Mouse (Mus musculus): ENCODE data around the gene Ankrd54. TPM values are rescaled to one million over a fixed set of nuclear protein-coding genes. Genes with fewer than 3 reads are reported as not detected.

The Ankrd54 gene
- 41.6 and 44.2 TPM in 2 replicates for polyA plus RNA-seq (2015; fragmentation: Nextera tagmentation; extraction: Ambion mirVana)

DNA sequence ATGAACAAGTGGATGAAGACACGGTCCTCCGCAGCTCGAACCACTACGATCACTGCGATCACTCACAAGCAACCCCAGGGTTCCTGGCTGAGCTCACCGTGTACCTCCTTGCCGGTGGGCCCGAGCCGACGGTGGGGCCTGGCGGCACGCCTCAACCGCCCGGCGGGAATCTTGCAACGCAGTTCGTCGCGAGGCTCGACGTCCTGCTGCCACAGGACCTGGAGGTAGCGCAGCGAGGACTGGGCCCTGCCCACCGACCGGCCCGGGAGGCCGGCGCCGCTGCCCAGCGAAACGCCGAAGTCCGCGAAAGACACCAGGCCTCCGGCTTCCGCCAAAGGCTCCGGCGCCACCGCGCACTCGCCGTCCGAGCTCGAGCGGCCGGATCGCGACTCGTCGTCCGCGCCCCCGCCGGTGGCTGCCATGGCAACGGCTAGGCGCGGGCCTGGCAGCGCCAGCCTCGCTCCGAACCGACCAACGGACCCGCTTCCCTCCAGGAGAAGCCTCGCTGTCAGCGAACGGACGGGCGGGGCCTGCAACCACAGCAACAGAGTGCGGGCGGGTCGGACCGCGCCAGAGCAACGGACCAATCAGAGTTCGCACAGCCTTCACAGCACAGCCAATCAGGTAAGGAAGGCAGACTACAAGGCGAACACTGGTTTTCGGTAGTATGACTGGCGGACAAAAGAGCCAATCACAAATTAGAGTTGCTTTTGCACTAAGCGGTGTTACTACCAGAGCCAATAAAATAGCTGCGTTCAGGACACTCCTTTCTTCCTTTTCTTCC lies at the start of gene Ankrd54:
Gene Ankrd54, minus strand, starts transcription at position 518 of the 784 bp plus-strand sequence.

GRCm38 (mm10) chr15:79108421-79109320 lies 46.0 kb upstream of the Ankrd54 start, which contains the start of gene Micall1:
Gene Micall1, plus strand, starts transcription at chr15:79108898.

DNA sequence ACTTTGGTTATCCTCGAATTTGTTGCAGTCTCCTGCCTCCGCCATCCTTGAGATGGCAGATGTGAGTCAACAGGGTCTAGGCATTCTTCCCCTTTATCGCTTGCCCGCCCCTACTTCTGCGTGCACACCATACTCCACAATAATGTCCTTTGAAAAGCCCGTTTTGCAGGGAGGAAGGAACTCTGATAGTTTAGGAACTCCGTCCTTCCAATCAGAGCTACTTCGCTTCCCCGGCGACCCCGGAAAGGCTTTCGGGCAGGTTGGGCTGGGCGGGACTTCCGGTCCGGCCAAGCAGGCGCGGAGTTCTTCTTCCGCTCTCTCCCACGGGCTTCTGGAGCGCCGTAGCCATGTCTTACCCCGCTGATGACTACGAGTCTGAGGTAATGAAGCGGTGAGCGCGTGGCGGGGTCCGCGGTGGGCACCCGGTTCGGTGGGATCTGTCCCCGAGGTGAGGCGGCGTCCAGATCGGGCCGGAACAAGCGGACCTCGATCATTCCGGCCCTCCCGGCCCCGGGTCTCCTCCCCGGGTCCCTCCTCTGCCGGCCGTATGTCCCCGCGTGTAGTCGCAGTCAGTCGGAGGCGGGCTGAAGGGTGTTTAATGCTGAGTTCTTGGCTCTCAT lies 12.3 kb upstream of the Ankrd54 start, which contains the start of gene Eif3l:
Gene Eif3l, plus strand, starts transcription at position 267 of the 620 bp plus-strand sequence.

GRCm38 (mm10) chr15:79041585-79041984 lies 21.1 kb downstream of the Ankrd54 start, which contains the start of gene Galr3:
Gene Galr3, plus strand, starts transcription at chr15:79041885.

DNA sequence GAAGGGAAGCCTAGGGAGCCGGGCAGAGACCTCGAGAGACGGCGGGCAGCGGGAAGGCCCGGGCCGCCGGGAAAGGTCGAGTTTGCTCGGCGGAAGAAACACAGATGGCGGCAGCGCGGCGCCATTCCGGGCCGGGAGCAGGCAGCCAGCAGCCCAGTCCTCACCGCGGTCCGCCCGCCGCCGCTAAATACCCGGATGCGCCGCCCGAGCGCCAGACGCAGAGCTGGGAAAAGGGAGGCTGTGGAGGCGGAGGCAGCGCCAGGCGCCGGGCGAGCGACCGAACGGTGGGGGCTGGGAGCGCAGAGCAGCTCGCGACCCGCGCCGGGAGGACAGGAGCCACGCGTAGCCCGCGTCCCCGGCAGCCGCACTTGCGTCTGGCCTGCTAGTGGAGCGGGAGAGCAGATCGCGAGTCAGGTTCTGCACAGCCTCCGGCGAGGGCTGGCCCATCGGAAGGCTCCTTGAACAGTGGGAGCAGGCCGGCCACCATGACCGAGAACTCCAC lies 34.4 kb downstream of the Ankrd54 start, which contains the start of gene H1f0:
Gene H1f0, plus strand, starts transcription at position 214 of the 502 bp plus-strand sequence.

Other genes starting within 250 kb of the Ankrd54 start
- 16.6 and 17.0 TPM in 2 replicates for gene Cdc42ep1, start 220.3 kb downstream of the Ankrd54 start, polyA plus RNA-seq (2015; fragmentation: Nextera tagmentation; extraction: Ambion mirVana)
- gene Lgals2, start 207.4 kb downstream of the Ankrd54 start, polyA plus RNA-seq (2015; fragmentation: Nextera tagmentation; extraction: Ambion mirVana), result 0.28 TPM in 1 of 2 replicates, not detected in the other
- 36.0 and 39.3 TPM in 2 replicates for gene Gga1, start 185.7 kb downstream of the Ankrd54 start, polyA plus RNA-seq (2015; fragmentation: Nextera tagmentation; extraction: Ambion mirVana)
- gene Gm49510, start 163.2 kb downstream of the Ankrd54 start, polyA plus RNA-seq (2015; fragmentation: Nextera tagmentation; extraction: Ambion mirVana), result not detected in 2 replicates
- 3.8 and 4.8 TPM in 2 replicates for gene Sh3bp1, start 163.1 kb downstream of the Ankrd54 start, polyA plus RNA-seq (2015; fragmentation: Nextera tagmentation; extraction: Ambion mirVana)
- gene Pdxp, start 149.0 kb downstream of the Ankrd54 start, polyA plus RNA-seq (2015; fragmentation: Nextera tagmentation; extraction: Ambion mirVana), result 117 and 118 TPM in 2 replicates
- 224 and 275 TPM in 2 replicates for gene Lgals1, start 136.2 kb downstream of the Ankrd54 start, polyA plus RNA-seq (2015; fragmentation: Nextera tagmentation; extraction: Ambion mirVana)
- 55.4 and 55.8 TPM in 2 replicates for gene Nol12, start 128.0 kb downstream of the Ankrd54 start, polyA plus RNA-seq (2015; fragmentation: Nextera tagmentation; extraction: Ambion mirVana)
- gene Triobp, start 115.2 kb downstream of the Ankrd54 start, polyA plus RNA-seq (2015; fragmentation: Nextera tagmentation; extraction: Ambion mirVana), result 21.8 and 27.3 TPM in 2 replicates
- gene H1f0, start 34.4 kb downstream of the Ankrd54 start, polyA plus RNA-seq (2015; fragmentation: Nextera tagmentation; extraction: Ambion mirVana), result 148 and 161 TPM in 2 replicates
- 0.26 TPM in 1 of 2 replicates, not detected in the other for gene Galr3, start 21.0 kb downstream of the Ankrd54 start, polyA plus RNA-seq (2015; fragmentation: Nextera tagmentation; extraction: Ambion mirVana)
- 151 and 153 TPM in 2 replicates for gene Eif3l, start 12.3 kb upstream of the Ankrd54 start, polyA plus RNA-seq (2015; fragmentation: Nextera tagmentation; extraction: Ambion mirVana)
- 10.2 and 12.5 TPM in 2 replicates for gene Micall1, start 46.0 kb upstream of the Ankrd54 start, polyA plus RNA-seq (2015; fragmentation: Nextera tagmentation; extraction: Ambion mirVana)
- 322 and 359 TPM in 2 replicates for gene Polr2f, start 78.1 kb upstream of the Ankrd54 start, polyA plus RNA-seq (2015; fragmentation: Nextera tagmentation; extraction: Ambion mirVana)
- 15.8 and 18.5 TPM in 2 replicates for gene 1700088E04Rik, start 78.4 kb upstream of the Ankrd54 start, polyA plus RNA-seq (2015; fragmentation: Nextera tagmentation; extraction: Ambion mirVana)
- 28.5 and 31.4 TPM in 2 replicates for gene Sox10, start 102.3 kb upstream of the Ankrd54 start, polyA plus RNA-seq (2015; fragmentation: Nextera tagmentation; extraction: Ambion mirVana)
- 68.4 and 81.9 TPM in 2 replicates for gene Pick1, start 166.3 kb upstream of the Ankrd54 start, polyA plus RNA-seq (2015; fragmentation: Nextera tagmentation; extraction: Ambion mirVana)
- gene Gm49486, start 166.5 kb upstream of the Ankrd54 start, polyA plus RNA-seq (2015; fragmentation: Nextera tagmentation; extraction: Ambion mirVana), result 1.1 and 1.3 TPM in 2 replicates
- 0.39 and 0.43 TPM in 2 replicates for gene Slc16a8, start 191.9 kb upstream of the Ankrd54 start, polyA plus RNA-seq (2015; fragmentation: Nextera tagmentation; extraction: Ambion mirVana)
- gene Baiap2l2, start 222.6 kb upstream of the Ankrd54 start, polyA plus RNA-seq (2015; fragmentation: Nextera tagmentation; extraction: Ambion mirVana), result 11.4 TPM in 2 replicates